Mouse (Mus musculus) stomach, adult 2 months (tissue): Measurements from ENCODE around the gene Cnppd1. TPM values are rescaled to one million over a fixed set of nuclear protein-coding genes. Genes with fewer than 3 reads are reported as not detected.

Source experiments
- polyA plus RNA-seq: library from polyadenylated mRNA; depleted of rRNA; stranded (reverse); fragments of >200 nt; gene quantifications from 2 replicates; pipeline ENCODE4 v1.2.3, GENCODE M21; 2012; rRNA removed

Cnppd1 gene
- polyA plus RNA-seq = 31.3 and 32.1 TPM in 2 replicates

DNA sequence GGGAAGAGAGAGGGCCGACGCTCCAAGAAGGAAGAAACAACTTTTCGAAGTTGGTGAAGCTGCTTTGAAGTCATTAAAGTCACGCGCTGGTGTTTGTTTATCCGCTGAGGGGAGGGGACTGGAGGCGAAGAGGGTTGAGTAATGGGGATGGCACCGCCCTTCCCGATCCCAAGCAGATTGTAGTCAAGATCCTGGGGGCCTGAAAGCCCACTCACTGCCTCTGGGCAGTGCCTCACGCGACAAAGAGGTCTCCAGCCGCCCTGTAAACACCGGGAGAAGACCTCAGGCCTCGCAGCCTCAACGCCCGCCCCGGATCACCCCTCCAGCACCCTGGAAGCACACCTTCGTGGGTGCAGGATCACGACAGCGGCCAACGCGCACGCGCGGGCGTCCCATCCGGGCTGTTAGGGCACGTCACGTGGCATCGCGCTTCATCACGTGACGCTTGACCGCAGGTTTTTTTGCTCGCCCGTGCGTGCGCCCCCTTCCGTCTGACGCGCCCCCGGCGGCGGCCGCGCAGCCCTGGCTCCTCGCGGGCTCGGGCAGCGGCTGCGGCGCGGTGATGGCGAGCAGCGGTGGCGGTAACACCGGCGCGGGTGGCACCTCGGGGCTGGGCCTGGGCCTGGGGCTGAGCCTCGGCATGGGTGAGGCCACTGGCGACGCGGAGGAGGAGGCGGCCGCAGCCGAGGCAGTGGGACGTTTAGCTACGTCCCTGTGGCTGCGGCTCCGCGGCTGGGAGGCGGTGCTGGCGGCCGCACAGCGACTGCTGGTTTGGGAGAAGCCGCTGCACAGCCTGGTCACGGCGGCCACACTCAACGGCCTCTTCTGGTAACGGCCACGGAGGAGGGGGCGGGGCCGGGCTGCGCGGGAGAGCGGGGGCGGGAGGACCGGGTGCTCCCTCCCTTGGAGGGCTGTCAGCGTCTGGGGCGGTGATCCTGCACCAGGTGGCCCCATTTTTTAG is at the start of gene Cnppd1, which contains the start of gene Retreg2:
TSS of gene Cnppd1 (minus strand) at position 411 of the 961 bp plus-strand sequence.
TSS of gene Retreg2 (plus strand) at position 478 of the 961 bp plus-strand sequence.

DNA sequence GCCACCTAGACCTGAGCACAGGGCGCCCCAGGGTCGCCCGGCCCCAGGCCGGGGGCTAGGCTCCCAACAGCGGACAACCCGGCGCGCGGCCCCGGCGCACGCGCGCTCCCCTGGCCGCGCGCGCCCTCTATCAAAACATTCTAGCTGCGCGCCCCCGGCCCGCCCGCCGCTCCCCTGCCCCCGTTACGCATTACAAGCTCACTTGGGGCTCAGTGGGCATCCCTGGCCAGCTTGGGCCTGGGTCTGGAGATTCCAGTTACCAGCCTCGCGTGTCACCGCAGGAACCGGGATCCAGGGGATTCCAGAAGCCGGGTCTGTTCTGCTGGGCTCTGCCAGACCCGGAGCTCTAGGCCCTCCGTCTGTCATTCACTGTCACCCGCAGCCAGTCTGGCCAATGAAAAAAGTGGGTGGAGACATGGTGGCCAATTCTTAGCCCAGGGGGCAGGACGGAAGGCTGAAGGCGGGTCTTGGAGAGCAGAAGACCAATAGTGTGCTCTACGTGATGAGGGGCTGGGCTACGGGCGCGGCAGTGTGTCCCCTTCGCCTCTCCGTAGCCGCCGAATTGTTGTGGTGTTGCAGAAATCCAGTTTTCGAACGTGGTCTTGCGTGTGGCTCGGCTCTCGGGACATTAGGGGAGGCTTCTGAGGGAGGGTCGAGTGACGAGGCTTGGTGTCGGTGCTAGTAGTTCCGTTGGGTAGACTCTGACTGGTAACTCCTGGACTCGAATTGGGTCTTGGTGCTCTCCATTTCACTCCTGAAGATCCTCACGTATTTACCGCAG is 49.3 kb upstream of the Cnppd1 start, which contains the start of the genes Ankzf1 and Atg9a:
TSS of gene Ankzf1 (plus strand) at position 530 of the 781 bp plus-strand sequence.
TSS of gene Atg9a (minus strand) at position 575 of the 781 bp plus-strand sequence.

DNA sequence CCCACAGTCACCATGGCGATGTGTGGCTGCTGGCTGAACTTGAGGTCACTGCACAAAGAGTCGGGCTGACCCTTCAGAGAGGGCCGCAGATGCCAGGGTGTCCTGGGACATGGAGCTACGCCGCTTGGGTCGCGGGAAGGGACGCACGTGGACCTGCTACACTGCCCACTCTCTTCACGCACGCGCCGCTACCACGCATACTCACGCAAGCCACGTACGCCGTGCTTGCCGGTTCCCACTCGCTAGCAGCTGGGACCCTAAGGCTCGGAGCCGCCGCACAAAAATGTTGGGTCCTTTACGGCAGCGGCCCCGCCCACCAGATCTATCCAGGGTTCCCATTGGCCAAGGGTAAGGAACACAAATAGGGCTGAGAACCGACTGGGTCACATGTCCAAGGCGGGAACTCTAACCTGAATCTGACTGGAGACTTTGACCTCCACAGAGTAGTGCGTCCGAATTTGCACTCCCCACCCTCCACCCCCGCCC is 37.6 kb upstream of the Cnppd1 start, which contains the start of gene Abcb6:
TSS of gene Abcb6 (minus strand) at position 288 of the 486 bp plus-strand sequence.

DNA sequence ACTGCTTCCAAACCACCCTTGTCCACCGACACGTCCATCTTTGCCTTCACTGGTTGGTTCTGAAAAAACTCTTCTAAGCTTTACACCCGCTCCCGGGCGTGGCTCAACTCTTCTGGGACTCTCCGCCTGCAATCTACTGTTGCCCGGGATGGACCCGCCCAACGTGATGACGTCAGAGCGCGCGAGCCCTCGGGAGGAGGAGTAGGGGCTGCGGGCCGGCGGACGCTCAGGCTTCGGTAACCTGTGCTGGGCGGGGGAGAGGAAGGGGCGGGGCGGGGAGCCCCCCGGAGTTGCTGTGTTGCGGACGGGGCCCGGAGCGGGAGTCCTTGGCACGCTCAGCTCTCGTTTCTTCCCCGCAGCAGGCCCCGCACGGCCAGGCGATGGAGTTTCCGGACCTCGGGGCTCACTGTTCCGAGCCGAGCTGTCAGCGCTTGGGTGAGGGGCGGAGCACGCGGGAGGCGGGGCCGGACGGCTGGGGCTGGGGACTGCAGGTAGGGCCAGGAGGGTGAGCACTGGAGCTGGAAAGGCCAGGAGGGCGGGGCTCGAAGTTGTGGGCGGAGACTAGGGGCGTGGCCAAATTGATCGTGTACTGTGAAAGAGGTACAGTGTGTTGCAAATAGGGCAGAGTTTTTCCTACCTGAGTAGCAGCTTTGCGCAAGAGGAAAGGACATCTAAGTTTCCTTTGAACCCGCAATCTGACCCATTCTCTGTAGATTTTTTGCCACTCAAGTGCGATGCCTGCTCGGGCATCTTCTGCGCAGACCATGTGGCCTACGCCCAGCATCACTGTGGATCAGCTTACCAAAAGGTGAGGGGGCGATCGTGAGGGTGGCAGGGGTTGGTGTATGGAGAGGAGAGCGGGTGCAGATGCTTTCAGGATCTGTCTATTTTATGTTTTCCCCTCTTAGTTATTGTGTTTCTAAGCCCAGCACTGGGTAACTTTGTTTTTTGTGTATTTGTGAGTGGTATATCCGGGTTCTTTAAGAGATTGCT is 26.3 kb upstream of the Cnppd1 start, which contains the start of gene Zfand2b:
TSS of gene Zfand2b (plus strand) at position 175 of the 993 bp plus-strand sequence.

DNA sequence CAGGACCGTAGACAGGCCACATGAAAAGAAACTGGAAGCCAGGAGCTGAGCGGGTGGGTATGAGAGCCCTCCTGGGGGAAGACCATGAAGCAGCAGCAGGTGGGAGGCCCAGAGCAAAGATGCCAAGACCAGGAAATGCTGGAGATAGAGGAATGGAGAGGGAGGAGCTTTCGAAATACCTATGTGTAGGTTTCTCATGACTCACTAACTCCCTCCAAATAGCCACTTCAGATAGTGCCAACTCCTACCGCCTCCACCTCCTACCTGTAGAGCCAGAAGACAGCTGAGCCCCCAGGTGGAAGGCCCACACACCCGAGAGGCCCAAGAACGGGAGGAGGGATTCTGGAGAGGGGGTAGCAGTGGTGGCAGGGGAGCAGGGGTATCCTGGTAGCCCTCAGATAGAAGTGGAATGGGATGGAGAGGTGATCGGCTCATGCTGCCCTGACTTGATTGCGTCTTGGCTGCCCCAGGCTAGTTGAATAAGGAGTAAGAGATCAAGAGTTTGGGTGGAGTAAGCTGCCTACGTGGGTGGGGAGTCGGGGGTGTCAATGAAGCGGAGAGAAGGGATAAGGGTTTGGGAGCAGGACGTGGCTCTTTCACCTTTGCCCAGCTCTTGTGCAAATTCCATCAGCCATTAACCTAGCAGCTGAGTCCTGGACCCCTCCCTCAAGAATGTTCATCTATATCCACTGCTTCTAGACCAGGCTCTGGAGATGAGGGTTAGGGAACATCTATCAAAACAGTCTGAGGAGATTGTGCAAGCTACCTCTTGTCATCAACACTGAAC is 8.9 kb downstream of the Cnppd1 start, which contains the start of gene Slc23a3:
TSS of gene Slc23a3 (minus strand) at position 470 of the 787 bp plus-strand sequence.

DNA sequence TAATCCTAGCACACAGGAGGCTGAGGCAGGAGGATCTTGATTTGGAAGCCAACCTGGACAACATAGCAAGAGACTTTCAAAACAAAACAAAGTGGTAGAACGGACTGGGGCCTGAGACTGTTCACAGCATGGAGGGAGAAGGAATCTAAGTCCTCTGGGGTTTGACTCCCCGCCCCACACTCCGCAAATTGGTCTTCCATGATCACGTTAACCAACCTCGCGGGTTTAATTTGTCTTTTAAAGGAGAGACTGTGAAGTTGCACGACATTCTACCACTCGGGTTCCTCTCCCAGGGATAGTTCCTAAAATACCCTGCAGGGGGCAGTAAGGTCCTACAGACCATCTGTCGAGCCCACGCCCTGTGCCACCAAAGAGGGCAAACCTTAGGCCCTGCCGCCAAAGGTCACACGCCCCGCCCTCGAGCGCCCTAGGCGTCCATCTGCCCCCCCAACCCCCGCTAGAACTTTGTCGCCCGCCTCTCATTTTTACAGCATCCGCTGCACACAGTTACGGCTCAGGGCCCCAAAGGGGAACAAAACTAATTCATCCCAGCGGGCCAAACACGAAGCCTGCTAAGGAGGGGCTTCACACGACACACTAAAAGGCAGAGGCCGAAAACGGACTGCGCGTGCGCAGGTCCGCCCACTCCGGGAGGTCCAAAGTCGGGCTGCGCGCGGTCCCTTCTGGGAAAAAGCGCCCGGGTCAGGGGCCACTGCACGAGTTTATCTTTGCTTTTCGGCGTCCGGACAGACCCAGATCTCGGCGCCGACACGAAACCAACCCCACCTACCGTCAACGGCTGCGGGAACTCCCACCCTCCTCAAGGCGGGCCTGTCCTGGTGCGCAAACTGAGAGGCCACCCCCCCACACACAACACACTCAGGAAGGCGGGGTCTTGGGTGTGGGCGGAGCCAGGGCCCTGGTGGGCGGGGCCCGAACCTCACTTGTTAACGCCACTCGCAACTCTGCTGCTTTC is 17.9 kb downstream of the Cnppd1 start, which contains the start of gene Nhej1:
TSS of gene Nhej1 (minus strand) at position 855 of the 976 bp plus-strand sequence.

Other genes starting within 250 kb of the Cnppd1 start
- 0.32 and 0.60 TPM in 2 replicates for gene Cryba2, start 249.6 kb downstream of the Cnppd1 start, polyA plus RNA-seq
- gene Cfap65, start 207.1 kb downstream of the Cnppd1 start, polyA plus RNA-seq = 0.02 TPM in 1 of 2 replicates, not detected in the other
- 47.6 and 74.9 TPM in 2 replicates for gene Ihh, start 191.0 kb downstream of the Cnppd1 start, polyA plus RNA-seq
- gene Nhej1, start 17.5 kb downstream of the Cnppd1 start, polyA plus RNA-seq = 1.4 and 1.6 TPM in 2 replicates
- 9.6 and 9.8 TPM in 2 replicates for gene Slc23a3, start 8.8 kb downstream of the Cnppd1 start, polyA plus RNA-seq
- 47.6 and 50.4 TPM in 2 replicates for gene Retreg2, start 67 bp upstream of the Cnppd1 start, polyA plus RNA-seq
- gene Zfand2b, start 25.9 kb upstream of the Cnppd1 start, polyA plus RNA-seq = 44.4 and 49.7 TPM in 2 replicates
- gene Abcb6, start 37.7 kb upstream of the Cnppd1 start, polyA plus RNA-seq = 21.4 and 25.5 TPM in 2 replicates
- 6.0 and 8.2 TPM in 2 replicates for gene Ankzf1, start 49.4 kb upstream of the Cnppd1 start, polyA plus RNA-seq
- 38.9 TPM in 2 replicates for gene Atg9a, start 49.5 kb upstream of the Cnppd1 start, polyA plus RNA-seq
- gene Glb1l, start 68.1 kb upstream of the Cnppd1 start, polyA plus RNA-seq = 1.3 and 1.7 TPM in 2 replicates
- 117 and 123 TPM in 2 replicates for gene Stk16, start 68.1 kb upstream of the Cnppd1 start, polyA plus RNA-seq
- 127 and 134 TPM in 2 replicates for gene Tuba4a, start 77.2 kb upstream of the Cnppd1 start, polyA plus RNA-seq
- gene A630095N17Rik, start 89.4 kb upstream of the Cnppd1 start, polyA plus RNA-seq = not detected in 2 replicates
- 21.5 and 25.7 TPM in 2 replicates for gene Dnajb2, start 93.7 kb upstream of the Cnppd1 start, polyA plus RNA-seq
- gene Ptprn, start 121.8 kb upstream of the Cnppd1 start, polyA plus RNA-seq = 4.7 and 4.9 TPM in 2 replicates
- 7.9 and 12.7 TPM in 2 replicates for gene Resp18, start 135.7 kb upstream of the Cnppd1 start, polyA plus RNA-seq
- 66.8 and 78.7 TPM in 2 replicates for gene Dnpep, start 175.3 kb upstream of the Cnppd1 start, polyA plus RNA-seq
- 377 and 872 TPM in 2 replicates for gene Des, start 217.6 kb upstream of the Cnppd1 start, polyA plus RNA-seq
- gene Speg, start 232.6 kb upstream of the Cnppd1 start, polyA plus RNA-seq = 59.2 and 90.1 TPM in 2 replicates